Mouse (Mus musculus) kidney, postnatal 0 days (tissue): ENCODE measurements around the gene Krt2. TPM values are rescaled to one million over a fixed set of nuclear protein-coding genes. Genes with fewer than 3 reads are reported as not detected.
A peak's percentile ranks its signal among the peaks of the same experiment; 100 is the strongest.

Experiments
- ATAC-seq: fragments of 200-750 bp; cut with Nextera tagmentation; replicated peaks from 2 replicates; pipeline ENCODE4 v1.8.0; 2017; ENCODE audit warnings: low read depth, moderate number of reproducible peaks, moderate TSS enrichment, moderate library complexity; ENCODE audit not compliant: low FRiP score
- DNase-seq: peaks from one replicate; pipeline ENCODE4 v3.0.0-alpha.2; 2016; ENCODE audit warnings: low spot score
- H3K27ac ChIP-seq: fragments of 300-500 bp; sonication (generic); 2 replicates; pipeline ENCODE4 v1.5.1; 2014; ENCODE audit warnings: mild to moderate bottlenecking
- H3K27me3 ChIP-seq: fragments of 300-500 bp; sonication (generic); 2 replicates; pipeline ENCODE4 v1.6.1; 2014; ENCODE audit warnings: low read length, mixed read lengths; ENCODE audit not compliant: insufficient read depth
- H3K36me3 ChIP-seq: fragments of 300-500 bp; sonication (generic); 2 replicates; pipeline ENCODE4 v1.6.1; 2014; ENCODE audit warnings: low read length, mixed read lengths; ENCODE audit not compliant: insufficient read depth
- H3K4me1 ChIP-seq: fragments of 300-500 bp; sonication (generic); replicated peaks from 2 replicates; pipeline ENCODE4 v1.6.1; 2014; ENCODE audit warnings: antibody characterized with exemption, low read length, mixed read lengths; ENCODE audit not compliant: insufficient read depth
- H3K4me2 ChIP-seq: fragments of 300-500 bp; sonication (generic); 2 replicates; pipeline ENCODE4 v1.6.1; 2014; ENCODE audit warnings: mild to moderate bottlenecking, low read length, moderate library complexity, mixed read lengths
- H3K4me3 ChIP-seq: fragments of 300-500 bp; sonication (generic); replicated peaks from 2 replicates; pipeline ENCODE4 v1.5.1; 2014; ENCODE audit warnings: low read depth, low read length
- H3K9ac ChIP-seq: fragments of 300-500 bp; sonication (generic); 2 replicates; pipeline ENCODE4 v1.6.1; 2014; ENCODE audit warnings: low read depth, low read length
- H3K9me3 ChIP-seq: fragments of 300-500 bp; sonication (generic); replicated peaks from 2 replicates; pipeline ENCODE4 v1.6.1; 2016; ENCODE audit warnings: low read length, inconsistent platforms, mixed read lengths
- CTCF ChIP-seq: IDR thresholded peaks from 2 replicates; pipeline ENCODE4 v1.5.1; 2016; ENCODE audit warnings: antibody characterized with exemption, low read depth, mild to moderate bottlenecking, moderate library complexity
- WGBS: fragments of 180-500 bp; shearing (Covaris S2); extraction: QIAGEN DNeasy Blood & Tissue Kit; methylation state at CpG from one replicate; pipeline ENCODE4 v1.1.7; 2014; 5-methylcytosine and 5-hydroxymethylcytosine counted together
- polyA plus RNA-seq: library from polyadenylated mRNA; unstranded; fragments of >200 nt; fragmentation: Nextera tagmentation; extraction: Ambion mirVana; gene quantifications from 2 replicates; pipeline ENCODE4 v1.2.1, GENCODE M21; 2015

Krt2 gene
- polyA plus RNA-seq, 1 experiment from 2014 or later = not detected

- H3K9ac ChIP-seq = no peak overlapping the region
- H3K4me2 ChIP-seq = no peak overlapping the region
- no peaks in the 10 kb centered on the region for H3K9me3 ChIP-seq
- WGBS = 67% methylated on average over 3 of the region's 3 CpGs
- no peaks in the 10 kb centered on the region for H3K4me1 ChIP-seq
- H3K27ac ChIP-seq = no peak overlapping the region
- H3K27me3 ChIP-seq = no peaks in the 10 kb centered on the region; the same call in 1 of the 2 replicates
- DNase-seq (no peak), ATAC-seq (no peak)
- no peak for TF ChIP-seq CTCF
- H3K4me3 ChIP-seq = no peak overlapping the region
- H3K36me3 ChIP-seq = no peaks in the 10 kb centered on the region
Observed at GRCm38 (mm10) chr15:101855732-101856131, 37.8 kb upstream of the Krt2 start.

GRCm38 (mm10) chr15:101854294-101854693, 36.3 kb upstream of the Krt2 start:
- Histone ChIP-seq H3K4me1 (no peaks in the 10 kb centered on the region), H3K27ac (no peak overlapping the region), H3K4me3 (no peak overlapping the region), H3K4me2 (no peak overlapping the region), H3K9me3 (no peaks in the 10 kb centered on the region), H3K36me3 (no peaks in the 10 kb centered on the region), H3K27me3 (no peaks in the 10 kb centered on the region; the same call in 1 of the 2 replicates), H3K9ac (no peak overlapping the region)
- TF ChIP-seq CTCF = no peak
- no peak for ATAC-seq
- no peak for DNase-seq
- 26% methylated on average over 5 of the region's 5 CpGs for WGBS

DNA sequence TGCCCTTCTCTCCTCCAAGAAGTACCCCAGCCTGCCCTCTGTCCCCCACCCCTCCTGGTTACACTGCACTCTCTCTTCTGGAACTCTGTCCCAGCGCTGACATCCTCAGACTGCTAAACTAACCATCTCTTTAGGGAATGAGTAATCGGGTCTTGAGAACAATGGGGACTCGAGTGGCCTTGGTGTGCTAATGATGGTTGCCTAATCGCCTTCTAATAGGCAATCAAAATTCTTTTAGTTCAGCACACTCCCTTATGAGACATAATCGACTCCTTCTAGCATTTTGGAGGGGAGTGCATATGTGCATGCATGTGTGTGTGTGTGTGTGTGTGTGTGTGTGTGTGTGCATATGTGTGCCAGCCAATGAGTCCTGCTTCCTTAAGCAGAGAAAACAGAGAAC, 34.6 kb upstream of the Krt2 start:
- DNase-seq (no peak), ATAC-seq (no peak)
- Histone ChIP-seq H3K9ac (no peak overlapping the region), H3K4me1 (no peaks in the 10 kb centered on the region), H3K4me3 (no peak overlapping the region), H3K27ac (no peak overlapping the region), H3K27me3 (no peaks in the 10 kb centered on the region; the same call in 1 of the 2 replicates), H3K4me2 (no peak overlapping the region), H3K36me3 (no peaks in the 10 kb centered on the region), H3K9me3 (no peaks in the 10 kb centered on the region)
- TF ChIP-seq CTCF = no peak
- whole genome bisulfite sequencing = 20% methylated on average over 5 of the region's 5 CpGs

DNA sequence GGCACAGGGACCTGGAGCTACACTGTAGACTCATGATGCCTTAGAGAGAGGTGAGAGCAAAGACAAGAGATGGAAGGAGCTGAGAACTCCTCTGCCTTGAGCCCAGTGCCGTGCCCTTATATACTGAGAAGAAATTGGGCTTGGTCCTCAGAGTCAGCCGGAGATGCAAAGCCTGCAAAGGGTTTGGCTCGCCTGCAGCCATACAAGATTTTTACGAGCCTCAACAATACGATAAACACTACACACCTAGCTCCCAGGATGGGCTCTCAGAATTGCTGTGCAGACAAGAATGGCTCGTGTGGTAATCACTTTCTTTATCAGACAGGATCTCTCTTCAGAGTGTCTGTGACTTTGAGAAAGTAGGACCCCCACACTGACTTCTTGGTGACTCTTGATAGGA, 32.7 kb upstream of the Krt2 start, which contains the start of gene Krt1:
Krt1 (minus strand) TSS at position 101 of the 400 bp plus-strand sequence.
- no peak for TF ChIP-seq CTCF
- 73% methylated on average over 6 of the region's 6 CpGs for WGBS
- ATAC-seq (no peak), DNase-seq (no peak)
- Histone ChIP-seq H3K4me1 (no peaks in the 10 kb centered on the region), H3K9me3 (no peaks in the 10 kb centered on the region), H3K4me3 (no peak within 1 kb of the TSS), H3K27ac (no peak within 1 kb of the TSS), H3K4me2 (no peak within 1 kb of the TSS), H3K36me3 (no peaks in the 10 kb centered on the region), H3K27me3 (no peaks in the 10 kb centered on the region; the same call in 1 of the 2 replicates), H3K9ac (no peak within 1 kb of the TSS)

DNA sequence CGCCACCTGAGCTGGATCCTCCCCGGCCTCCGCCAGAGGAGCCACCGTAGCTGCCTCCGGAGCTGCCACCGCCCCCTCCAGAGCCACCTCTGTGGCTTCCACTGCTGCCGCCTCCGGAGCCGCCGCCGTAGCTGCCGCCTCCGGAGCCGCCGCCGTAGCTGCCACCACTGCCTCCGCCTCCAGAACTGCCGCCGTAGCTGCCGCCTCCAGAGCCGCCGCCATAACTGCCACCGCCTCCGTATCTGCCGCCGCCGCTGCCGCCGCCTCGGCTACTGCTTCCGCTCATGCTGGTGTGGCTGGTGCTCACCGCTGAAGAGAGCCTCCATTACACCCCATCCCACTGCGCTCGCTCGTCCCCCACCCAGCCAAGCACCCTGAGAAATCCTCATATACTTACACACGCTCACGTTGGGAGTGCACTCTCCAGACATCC, 28.0 kb upstream of the Krt2 start:
- Histone ChIP-seq H3K9ac (peak overlapping the region; percentile 58), H3K4me1 (no peaks in the 10 kb centered on the region), H3K27ac (no peak overlapping the region), H3K4me2 (peak overlapping the region; percentile 91), H3K9me3 (no peaks in the 10 kb centered on the region), H3K27me3 (no peaks in the 10 kb centered on the region; the same call in 1 of the 2 replicates), H3K4me3 (peak overlapping the region; percentile 55), H3K36me3 (no peaks in the 10 kb centered on the region)
- DNase-seq (peak; percentile 60), ATAC-seq (no peak)
- TF ChIP-seq CTCF = no peak
- 1% methylated on average over 36 of the region's 37 CpGs for WGBS

- no peak overlapping the region for H3K4me3 ChIP-seq
- no peaks in the 10 kb centered on the region for H3K4me1 ChIP-seq
- no peak overlapping the region for H3K4me2 ChIP-seq
- no peak for TF ChIP-seq CTCF
- DNase-seq (no peak), ATAC-seq (no peak)
- WGBS = 54% methylated on average over 9 of the region's 9 CpGs
- H3K27me3 ChIP-seq = no peaks in the 10 kb centered on the region; the same call in 1 of the 2 replicates
- H3K27ac ChIP-seq = no peak overlapping the region
- H3K9me3 ChIP-seq = no peaks in the 10 kb centered on the region
- H3K36me3 ChIP-seq = no peaks in the 10 kb centered on the region
- no peak overlapping the region for H3K9ac ChIP-seq
Observed at GRCm38 (mm10) chr15:101843192-101843591, 25.2 kb upstream of the Krt2 start.

- 65% methylated on average over 5 of the region's 5 CpGs for WGBS
- Histone ChIP-seq H3K4me3 (no peak overlapping the region), H3K4me1 (no peaks in the 10 kb centered on the region), H3K9me3 (no peaks in the 10 kb centered on the region), H3K9ac (no peak overlapping the region), H3K36me3 (no peaks in the 10 kb centered on the region), H3K4me2 (no peak overlapping the region), H3K27ac (no peak overlapping the region), H3K27me3 (no peaks in the 10 kb centered on the region)
- ATAC-seq = no peak
- TF ChIP-seq CTCF = peak; percentile 44; the same call in 1 of the 2 replicates
- DNase-seq = no peak
Observed at GRCm38 (mm10) chr15:101834784-101835328, 16.9 kb upstream of the Krt2 start.
